Mouse (Mus musculus) kidney, adult 8-10 months (tissue): ENCODE data around the gene Agbl4.
A peak's percentile ranks its signal among the peaks of the same experiment; 100 is the strongest.

Experiments
- DNase-seq, 2 experiments: peaks; one replicate each; pipeline ENCODE4 v3.0.0; 2022

Gene Agbl4

DNA sequence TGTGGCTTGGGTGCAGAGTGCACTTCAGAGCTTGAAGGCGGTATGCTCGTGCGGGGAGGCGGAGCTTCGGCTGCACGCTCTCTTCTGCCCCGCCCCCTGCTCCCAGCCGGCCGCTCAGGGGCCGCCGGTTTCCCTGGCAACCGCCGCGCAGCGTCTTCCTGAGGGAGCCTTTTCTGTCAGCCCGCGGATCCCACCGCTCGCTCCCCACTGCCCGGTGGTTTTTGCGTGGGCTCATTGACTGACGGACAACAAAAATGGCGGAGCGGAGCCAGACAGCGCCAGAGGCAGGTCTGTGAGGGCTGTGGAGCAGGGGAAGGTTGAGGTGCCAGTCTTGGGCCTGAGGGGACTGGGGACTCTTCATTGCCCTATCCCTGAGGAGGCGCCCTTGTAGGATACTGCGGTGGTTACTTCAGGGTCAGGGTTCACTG lies at the start of gene Agbl4:
TSS of gene Agbl4 (plus strand) at position 44 of the 428 bp plus-strand sequence.
- peak; percentile 50 to 69 for DNase-seq

DNA sequence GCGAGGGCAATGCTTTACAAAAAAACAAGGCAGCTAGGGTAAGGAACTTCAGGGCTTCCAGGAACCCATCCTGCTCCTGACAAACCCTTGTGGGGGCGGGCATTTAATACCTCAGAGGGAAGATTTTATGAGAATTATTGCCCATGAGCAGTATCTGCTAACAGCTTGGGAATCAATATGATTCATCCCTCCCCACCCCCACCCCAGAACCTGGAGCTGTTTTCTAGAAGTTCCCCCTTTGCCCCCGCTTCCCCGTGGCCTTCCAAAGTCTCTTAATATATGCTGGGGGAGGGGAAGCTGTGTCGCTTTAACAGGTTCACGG lies 46.6 kb upstream of the Agbl4 start:
- no peak for DNase-seq

DNA sequence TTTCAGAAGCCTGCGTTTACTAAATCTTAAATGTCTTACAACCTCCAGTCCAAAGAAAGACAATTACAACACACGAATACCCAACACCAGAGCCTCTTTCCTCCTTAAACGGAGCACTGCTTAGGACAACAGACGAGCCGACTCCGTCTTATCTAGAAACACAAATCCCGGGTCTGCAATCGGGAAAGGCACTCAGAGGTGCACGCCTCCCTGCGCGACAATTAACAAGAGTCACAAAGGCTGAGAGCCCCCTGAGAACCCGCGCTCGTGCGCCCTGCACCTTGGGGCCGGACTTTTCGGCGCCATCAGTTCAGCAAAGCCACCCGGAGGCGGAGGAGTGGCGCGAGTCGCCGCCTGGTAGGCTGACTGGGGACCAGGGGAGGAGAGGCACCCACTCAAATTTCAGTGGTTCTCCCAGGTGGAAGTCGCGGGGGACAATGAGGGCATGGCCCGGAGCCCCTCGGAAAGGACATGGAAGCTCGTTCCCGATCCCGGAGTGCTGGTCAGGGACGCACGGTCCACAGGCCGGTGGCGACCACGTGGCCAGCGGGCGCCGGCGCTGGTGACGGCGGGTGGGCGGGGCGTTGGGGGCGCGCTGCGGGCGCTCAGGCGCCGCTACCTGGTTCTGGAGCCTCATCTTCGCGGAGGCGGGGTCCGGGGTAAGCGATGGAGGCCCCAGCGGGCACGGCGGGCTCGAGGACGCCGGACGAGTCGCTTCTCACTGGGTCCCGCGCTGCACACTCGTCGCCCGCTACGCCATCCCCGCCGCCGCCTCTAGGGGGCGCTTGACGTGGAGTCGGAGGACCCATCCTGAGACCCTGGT lies 46.1 kb upstream of the Agbl4 start, which contains the start of gene Elavl4:
TSS of gene Elavl4 (minus strand) at position 732 of the 823 bp plus-strand sequence.
- DNase-seq = peak; percentile 4 to 16

DNA sequence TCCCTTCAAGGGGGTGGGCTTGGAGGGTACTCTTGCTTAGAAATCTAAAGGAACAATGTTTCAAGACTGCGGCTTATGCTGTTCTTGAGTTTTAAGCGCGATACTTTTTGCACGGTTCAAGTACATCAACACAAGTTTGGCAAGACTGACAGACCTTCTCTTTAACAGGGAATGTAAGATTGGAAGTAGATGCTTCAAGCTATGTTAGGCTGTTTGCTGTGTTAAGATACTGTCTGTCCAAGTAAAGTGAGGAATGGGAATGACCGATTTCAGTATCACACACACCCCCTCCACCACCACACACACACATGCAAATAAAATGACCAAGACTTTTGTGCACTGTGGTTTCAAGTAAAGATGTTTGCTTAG lies 45.5 kb upstream of the Agbl4 start:
- DNase-seq = no peak

DNA sequence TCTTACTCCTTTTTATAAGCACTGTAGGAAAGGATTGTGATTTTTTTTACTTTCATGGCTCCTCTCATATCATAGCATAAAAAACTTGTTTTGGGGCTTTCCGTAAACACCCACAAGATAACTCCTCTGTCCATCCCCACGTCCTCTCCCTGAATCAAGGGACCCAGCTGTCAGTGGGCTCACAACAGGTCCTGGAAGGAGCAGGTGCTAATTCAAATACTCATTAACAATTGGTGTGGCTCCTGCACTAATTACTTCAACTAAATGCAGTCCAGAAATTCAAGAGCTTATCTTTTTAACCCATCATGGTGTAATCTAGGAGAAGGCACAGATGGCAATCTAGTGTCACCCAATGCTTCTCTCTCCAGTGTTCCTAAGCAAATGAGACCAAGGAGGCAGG lies 36.9 kb upstream of the Agbl4 start:
- DNase-seq = no peak

DNA sequence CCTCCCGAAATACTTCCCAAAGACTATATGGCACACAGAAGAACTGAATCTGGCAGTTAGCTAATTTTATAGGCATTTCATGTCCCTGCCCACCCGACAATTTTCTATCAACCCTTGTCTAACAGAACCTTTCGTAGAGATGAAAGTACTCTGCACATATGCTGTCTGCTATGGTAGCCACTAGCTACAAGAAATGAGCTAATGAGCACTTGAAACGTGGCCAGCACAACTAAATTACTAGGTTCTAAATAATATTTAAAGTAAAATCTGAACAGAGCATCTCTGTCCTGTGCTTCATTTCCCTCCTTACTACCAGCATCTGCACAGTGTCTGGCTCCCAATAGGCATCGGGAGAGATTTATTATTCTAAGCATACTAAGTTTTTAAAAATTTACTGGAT lies 1.2 kb upstream of the Agbl4 start:
- DNase-seq = no peak

DNA sequence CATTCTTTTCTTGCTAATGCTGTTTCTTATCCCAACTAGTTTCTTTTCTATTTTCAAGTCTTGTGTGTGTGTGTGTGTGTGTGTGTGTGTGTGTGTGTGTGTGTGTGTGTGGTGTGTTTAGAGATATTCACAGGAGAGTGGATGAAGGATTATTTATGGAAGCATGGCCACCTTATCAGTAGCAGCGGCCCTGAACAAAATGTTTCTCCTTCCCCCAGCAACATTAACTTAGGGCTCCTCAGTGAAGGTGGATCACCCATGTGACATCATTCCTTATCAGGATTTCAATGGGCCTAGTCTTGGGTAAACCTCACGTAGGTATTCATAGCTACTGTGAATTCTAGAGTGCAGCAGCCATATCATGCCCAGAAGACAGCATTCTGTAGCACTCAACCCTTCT lies 22.8 kb downstream of the Agbl4 start:
- DNase-seq = no peak

DNA sequence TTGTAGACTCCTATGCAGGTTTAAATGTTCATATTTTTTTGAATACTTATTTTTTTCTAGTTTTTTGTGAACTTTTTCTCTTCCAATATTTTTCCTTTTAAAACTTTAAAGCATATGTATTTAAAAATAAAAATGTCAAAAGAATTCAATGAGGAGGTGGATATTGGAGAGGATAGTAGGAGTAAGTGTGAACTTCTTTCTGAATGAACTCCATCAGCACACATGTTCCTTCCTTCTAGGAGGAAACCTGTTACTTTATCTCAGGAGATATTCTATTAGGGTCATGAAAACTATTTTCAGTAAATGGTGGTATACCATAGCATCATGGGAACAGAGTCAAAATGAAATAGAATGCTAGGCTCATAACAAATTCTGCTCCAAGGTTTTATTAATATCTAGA lies 30.2 kb downstream of the Agbl4 start:
- DNase-seq = no peak

DNA sequence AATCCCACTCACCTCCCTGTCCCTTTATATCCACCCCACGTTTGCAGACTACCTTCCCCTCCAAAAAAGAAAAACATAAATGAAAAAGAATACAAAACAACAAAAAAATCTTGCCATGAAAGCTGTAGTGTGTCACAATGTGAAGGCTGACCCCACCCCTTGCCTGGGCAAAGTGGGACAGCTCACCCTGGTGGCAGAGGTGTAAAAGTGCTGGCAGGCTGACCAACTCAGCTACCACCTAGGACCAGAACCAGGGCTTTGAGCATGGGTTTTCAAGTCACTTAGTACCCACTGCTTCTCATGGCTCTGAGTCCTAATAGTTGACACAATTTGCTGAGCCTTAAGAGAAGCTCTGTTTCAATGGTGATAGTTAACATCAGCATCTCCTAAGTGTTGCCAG lies 96.9 kb downstream of the Agbl4 start:
- peak in 1 of 2 experiments; percentile 4 for DNase-seq

DNA sequence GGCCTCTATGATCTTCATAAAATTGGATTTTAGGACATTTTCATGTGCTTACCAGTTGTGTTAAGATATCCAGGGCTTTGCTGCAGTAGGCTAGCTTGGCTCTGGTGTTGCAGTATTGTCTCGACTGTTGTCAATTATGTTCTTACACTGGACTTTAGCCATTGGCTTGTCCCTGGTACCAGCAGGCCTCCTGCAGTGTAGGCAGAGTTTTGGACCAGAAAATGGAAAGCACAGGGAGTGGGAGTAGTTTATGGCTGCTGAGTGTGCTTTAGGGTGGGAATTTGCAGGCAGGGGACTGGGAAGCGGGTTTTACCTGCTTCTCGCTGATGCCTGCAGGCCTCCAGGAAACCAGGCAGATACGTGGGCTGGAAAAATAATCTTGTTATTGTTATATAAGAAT lies 132.3 kb downstream of the Agbl4 start:
- no peak for DNase-seq

DNA sequence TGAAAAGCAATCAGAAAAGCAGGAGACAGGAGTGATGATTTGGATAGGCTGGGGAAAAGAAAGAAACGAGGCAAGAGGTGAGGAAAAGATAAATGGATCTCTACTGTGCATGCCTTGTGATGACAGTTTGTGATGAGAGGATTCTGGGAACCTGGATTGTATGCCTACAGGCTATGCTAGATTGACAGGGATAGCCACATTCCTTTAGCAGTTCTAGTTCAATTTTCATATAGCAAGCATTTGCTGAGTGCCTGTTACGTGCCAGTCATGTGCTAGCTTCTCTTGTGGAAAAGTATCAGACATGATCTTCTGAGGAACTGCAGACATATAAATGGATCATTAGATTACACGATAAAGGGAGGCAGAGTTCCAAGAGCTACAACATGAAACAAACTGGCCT lies 151.8 kb downstream of the Agbl4 start:
- DNase-seq = no peak

DNA sequence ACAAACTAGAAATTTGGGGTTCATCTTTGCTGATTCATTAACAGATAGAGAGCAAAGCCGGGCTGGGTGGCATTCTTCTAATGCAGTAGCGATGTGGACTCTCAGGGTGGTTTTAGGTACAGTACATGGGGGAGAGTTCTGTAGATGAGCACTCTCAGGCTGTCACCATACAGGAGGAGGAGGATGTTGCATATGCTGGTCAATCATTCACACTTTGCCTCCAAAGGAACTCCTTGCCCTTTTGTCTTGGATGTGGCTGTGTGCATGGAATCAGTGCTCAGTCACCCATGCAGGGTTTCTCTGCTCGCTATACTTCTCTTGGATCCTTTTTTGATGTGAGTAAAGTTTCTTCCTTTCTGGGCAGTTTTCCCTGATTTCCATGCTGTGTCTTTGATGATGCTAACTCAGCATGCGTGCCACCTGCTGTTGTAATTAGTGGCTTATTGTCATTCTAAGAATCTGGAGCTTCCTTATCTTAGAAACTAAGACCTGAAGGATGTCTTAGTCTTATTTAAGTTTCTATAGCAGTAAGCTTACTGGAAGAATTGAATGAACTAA lies 200.3 kb downstream of the Agbl4 start:
- DNase-seq = no peak

DNA sequence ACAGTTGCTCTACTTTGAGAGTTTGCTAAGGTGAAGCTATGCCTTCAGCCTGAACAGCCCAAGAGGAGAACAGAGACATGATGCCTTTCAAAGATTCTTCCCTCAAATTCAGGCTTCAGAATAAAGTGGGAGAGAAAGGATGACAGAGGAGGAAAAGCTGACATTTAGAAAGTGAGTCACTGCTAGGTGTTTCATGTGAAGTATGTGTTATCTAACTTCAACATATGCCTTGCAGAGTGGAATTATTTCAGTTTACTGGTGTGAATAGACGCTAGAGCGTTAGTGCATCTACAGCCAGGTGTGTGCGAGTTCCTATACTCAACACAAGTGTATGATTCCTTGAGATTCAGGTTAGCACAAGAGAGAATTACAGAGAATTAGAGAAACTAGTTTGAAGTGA lies 244.0 kb downstream of the Agbl4 start:
- no peak for DNase-seq

DNA sequence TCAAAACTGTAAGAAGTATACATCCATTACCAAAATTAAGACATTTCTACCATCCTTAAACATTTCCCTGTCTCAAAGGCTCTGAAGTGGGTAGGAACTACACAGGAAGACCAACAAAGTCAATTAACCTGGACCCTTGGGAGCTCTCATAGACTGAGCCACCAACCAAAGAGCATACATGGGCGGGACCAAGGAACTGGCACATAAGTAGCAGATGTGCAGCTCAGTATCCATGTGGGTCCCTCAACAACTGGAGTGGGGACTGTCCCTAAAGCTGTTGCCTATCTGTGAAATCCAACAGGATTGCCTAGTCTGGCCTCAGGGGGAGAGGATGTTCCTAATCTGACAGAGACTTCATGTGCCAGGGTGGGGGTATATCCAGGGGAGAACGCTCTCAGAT lies 265.5 kb downstream of the Agbl4 start:
- no peak for DNase-seq

DNA sequence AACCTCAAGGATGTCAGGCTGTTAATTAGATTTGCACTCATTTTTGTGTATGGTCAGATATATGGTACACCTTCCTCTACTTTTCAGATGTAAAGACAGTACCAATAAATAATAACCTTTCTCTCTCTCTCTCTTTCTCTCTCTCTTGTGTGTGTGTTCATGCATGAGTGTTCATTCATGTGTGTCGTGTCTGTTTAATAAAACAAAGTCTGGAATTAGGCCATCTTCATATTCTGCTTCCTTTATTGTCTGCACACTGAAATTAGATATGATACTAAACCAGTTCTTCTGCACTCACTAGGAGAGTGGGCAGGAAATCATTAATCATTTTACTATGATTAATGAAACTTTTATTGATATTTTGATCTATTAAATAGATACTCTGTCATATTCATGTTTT lies 276.7 kb downstream of the Agbl4 start:
- DNase-seq = no peak

DNA sequence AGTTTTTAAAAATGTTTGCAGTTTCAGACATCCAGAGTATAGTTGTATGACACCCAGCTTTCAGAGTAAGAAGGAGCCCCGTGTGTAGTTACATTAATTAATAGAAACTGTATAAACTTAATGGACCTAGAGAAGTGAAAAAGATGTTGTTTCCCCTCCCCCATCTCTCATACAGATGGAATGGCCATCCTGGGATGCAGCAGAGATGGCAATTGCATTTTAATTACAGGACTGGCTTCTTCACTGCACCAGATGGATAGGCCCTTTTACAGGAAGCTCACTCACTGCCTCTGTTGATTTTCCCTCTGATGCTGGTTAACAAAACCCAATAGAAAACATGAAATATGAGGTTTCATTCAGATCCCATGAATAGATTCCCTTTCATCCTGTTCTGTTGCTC lies 337.7 kb downstream of the Agbl4 start:
- no peak for DNase-seq

DNA sequence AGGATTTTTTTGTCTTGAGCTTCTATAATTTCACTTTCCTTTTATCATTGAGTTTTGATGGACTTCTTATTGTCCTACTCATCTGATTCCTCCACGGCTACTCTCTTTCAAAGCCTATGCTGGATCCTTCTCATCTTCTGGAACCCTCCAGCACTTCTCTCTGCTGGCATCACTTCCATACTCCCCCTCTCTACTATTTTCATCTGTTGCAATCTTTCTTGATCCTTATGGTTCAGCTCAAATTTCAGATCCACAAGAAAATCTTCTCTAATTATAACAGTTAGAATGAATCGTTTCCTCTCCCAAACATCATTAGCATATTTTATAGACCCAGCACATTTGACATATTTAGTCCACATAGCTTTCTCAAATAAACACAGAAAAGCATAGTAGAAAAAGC lies 360.5 kb downstream of the Agbl4 start:
- DNase-seq = no peak

DNA sequence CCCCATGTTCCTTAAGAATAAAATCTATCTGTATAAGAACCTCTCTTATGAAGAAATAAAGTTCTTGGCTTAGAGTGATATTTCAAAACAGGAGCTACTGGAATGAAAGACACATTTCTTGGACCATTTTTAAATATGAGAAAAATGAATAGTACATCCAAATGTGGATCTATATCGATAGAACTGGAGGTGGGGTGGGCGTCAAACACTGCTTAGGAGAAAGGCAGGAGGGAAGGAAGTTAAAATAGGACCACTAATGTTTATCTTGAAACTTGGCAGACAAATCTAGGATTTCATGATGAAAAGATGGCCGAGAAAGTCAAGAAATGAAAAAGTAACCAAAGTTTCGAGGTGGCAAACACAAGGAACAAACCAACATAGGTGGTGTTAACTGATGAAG lies 391.1 kb downstream of the Agbl4 start:
- no peak for DNase-seq

DNA sequence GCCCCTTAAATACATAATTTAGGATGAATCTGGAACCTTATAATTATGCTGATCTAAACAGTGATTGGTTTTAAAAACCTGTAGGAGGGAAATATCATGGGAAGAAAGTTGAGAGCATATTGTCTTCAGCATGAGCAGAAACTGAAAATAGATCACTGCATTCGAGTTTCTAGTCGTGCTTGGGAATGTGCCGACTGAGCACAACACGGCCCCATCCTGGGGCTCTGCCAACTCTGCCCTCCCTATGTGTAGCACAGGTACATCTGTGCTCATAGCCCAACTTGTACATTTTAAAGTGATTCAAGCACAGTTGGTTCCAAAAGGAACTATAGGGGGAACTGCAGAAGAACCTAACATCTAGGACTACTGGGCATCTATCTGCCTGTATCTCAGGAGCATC lies 402.4 kb downstream of the Agbl4 start:
- DNase-seq = no peak

DNA sequence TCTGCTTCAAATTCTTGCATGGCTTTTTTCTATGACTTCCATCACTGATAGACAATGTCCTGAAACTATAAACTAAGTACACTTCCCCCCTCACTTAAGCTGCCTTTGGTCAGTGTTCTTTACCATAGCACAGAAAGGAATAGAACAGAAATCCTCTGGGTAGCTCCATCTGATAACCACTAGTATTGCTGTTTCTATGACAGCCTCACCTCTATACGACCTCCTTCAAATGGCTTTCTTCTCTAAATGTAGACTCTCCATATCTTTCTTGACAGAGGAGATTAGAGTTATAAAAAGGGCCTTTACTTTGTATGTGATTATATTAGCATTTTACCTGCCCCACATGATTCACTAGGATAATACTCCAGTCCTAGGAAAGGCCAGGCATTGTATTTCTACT lies 413.5 kb downstream of the Agbl4 start:
- no peak for DNase-seq

DNA sequence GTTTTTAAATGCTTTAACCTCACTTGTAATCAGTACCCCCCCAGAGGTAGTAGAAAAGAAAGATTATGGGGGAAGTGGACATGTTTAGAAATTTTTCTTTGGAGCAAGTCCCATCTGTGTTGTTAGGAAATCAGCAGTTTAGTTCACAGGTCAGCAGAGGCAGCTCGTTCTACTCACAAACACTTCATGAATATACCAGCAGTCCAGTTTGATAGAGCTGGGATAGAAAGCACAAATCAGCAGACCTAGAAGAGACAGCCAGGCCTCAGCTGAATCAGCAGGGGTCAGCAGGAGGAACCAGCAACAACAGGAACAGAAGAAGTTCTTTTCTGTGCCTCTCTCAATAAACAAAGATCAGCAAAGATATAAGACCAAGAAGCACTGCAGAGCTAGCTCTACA lies 435.3 kb downstream of the Agbl4 start:
- no peak for DNase-seq

DNA sequence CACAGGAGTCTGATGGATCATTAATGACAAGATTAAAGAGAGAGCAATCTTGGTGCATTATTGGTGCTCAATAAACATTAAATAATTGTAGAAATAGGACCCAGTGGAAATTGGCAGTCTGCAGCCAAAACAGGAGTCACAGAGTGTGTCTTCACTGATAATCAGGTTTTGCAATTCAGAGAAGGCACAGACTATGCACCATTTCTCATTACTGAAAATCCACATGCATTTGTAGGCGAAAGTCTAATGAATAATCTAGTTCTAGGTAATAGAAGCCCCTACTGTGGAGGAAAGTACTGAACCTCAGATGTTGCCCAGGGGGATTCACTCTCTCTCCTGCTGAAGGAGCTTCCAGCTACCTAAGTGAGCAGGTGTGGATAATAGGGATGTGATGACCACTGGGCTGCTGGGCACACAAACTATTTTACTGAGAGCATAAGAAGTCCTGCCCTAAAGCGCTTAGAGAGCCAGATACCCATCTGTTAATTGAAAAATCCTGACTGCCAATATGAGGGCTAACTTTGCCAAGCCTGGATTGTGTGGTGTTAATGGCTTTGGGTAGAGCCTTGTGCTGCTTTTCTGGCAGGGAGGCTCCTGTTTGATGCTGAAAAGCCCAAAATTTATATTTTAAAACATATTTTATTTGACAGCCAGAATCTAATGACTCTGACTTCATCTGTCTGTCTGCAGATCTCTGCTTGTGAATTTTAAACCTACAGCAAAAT lies 482.4 kb downstream of the Agbl4 start:
- DNase-seq = no peak

DNA sequence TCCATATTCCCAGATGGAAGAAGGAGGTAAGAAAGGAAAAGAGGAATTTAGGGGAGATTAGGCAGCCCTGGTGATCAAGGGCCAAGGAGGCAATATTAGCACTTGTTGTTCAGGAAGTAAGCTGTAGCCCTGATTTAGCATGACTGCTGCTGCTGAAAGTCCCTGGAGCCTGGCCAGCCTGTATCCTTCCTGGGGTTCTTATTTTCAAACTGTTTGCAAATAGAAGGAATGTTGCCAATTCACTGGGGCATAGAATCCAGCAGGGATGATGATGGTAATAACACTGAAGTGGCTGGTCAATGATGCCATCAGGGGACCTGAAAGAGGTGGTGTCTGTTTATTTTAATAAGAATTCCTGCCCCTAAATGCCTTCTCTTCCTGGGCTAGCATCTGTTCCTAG lies 518.6 kb downstream of the Agbl4 start:
- peak in 1 of 2 experiments; percentile 1 for DNase-seq

DNA sequence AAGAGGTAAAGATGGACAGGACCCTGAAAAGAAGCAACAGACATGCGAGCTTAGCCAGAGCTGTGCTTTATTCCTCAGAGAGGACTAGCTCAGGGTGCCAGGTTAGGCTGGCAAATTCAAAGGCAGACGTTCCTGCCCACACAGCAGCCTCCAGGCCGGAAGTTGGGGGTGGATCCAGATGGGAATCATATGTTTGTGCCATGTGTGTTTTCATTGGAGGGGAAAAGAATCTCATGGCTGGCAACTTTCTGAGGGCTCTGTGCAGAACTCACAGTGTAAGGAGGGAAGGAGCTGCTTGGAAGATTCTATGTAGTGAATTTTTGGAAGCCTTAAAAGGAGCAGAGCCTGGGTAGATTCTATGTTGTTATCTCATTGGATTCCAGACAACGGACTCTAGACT lies 519.1 kb downstream of the Agbl4 start:
- no peak for DNase-seq
